Mouse (Mus musculus) forebrain, embryonic 11.5 days (tissue): ENCODE data around the gene Itgae. TPM values are rescaled to one million over a fixed set of nuclear protein-coding genes. Genes with fewer than 3 reads are reported as not detected.

Experiments
- ATAC-seq: fragments of 200-750 bp; cut with Nextera tagmentation; replicated peaks from 2 replicates; pipeline ENCODE4 v1.8.0; 2017; ENCODE audit warnings: moderate TSS enrichment; ENCODE audit not compliant: low FRiP score
- DNase-seq: peaks from one replicate; pipeline ENCODE4 v3.0.0-alpha.2; 2017; ENCODE audit warnings: low spot score
- H3K27ac ChIP-seq: fragments of 300-500 bp; sonication (generic); 2 replicates; pipeline ENCODE4 v1.5.1; 2014; ENCODE audit warnings: low read depth, low read length
- H3K27me3 ChIP-seq: fragments of 300-500 bp; sonication (generic); 2 replicates; pipeline ENCODE4 v1.6.1; 2014; ENCODE audit warnings: mild to moderate bottlenecking, low read length, mixed read lengths; ENCODE audit not compliant: control insufficient read depth, insufficient read depth
- H3K36me3 ChIP-seq: fragments of 300-500 bp; sonication (generic); 2 replicates; pipeline ENCODE4 v1.6.1; 2014; ENCODE audit warnings: mild to moderate bottlenecking, low read length, moderate library complexity, mixed read lengths; ENCODE audit not compliant: control insufficient read depth, insufficient read depth
- H3K4me1 ChIP-seq: fragments of 300-500 bp; sonication (generic); replicated peaks from 2 replicates; pipeline ENCODE4 v1.6.1; 2014; ENCODE audit warnings: low read length, mixed read lengths; ENCODE audit not compliant: control insufficient read depth, insufficient read depth
- H3K4me2 ChIP-seq: fragments of 300-500 bp; sonication (generic); 2 replicates; pipeline ENCODE4 v1.6.1; 2014; ENCODE audit warnings: low read depth, mild to moderate bottlenecking, low read length, moderate library complexity, mixed read lengths; ENCODE audit not compliant: severe bottlenecking
- H3K4me3 ChIP-seq: fragments of 300-500 bp; sonication (generic); 2 replicates; pipeline ENCODE4 v1.5.1; 2014; ENCODE audit warnings: low read depth, low read length
- H3K9ac ChIP-seq: fragments of 300-500 bp; sonication (generic); 2 replicates; pipeline ENCODE4 v1.6.1; 2014; ENCODE audit warnings: low read length
- H3K9me3 ChIP-seq: fragments of 300-500 bp; sonication (generic); 2 replicates; pipeline ENCODE4 v1.6.1; 2016; ENCODE audit warnings: low read length, mixed read lengths; ENCODE audit not compliant: control insufficient read depth
- WGBS: fragments of 180-500 bp; shearing (Covaris S2); extraction: QIAGEN DNeasy Blood & Tissue Kit; methylation state at CpG from one replicate; pipeline ENCODE4 v1.1.7; 2014; 5-methylcytosine and 5-hydroxymethylcytosine counted together
- polyA plus RNA-seq: library from polyadenylated mRNA; unstranded; fragments of >200 nt; fragmentation: Nextera tagmentation; extraction: Ambion mirVana; gene quantifications from 2 replicates; pipeline ENCODE4 v1.2.1, GENCODE M21; 2014

Itgae gene
- polyA plus RNA-seq, 1 experiment from 2014 or later = 0.64 TPM

DNA sequence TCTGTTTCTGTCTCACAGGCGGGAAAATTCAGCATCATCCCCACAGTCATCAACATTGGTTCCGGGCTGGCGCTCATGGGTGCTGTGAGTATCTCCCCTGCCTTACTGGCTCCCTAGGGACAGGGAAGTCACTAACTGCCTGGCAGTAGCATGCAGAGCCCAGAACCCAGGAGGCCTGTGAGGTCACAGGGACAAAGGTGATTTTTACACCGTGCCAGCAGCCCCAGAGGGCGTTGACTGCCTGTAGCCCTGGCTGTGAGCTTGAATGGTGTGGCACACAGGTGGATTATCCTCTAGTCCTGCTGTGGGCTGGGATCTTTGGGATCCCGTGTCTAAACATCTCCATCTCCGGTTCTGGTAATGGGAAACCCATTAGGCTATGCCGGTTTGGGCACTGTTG lies 77.7 kb downstream of the Itgae start:
- ATAC-seq = no peak
- H3K27me3 ChIP-seq = no peaks in the 10 kb centered on the region
- no peak overlapping the region for H3K27ac ChIP-seq
- no peaks in the 10 kb centered on the region for H3K4me1 ChIP-seq
- no peak overlapping the region for H3K9ac ChIP-seq
- H3K36me3 ChIP-seq = no peaks in the 10 kb centered on the region
- H3K9me3 ChIP-seq = no peaks in the 10 kb centered on the region
- H3K4me3 ChIP-seq = no peak overlapping the region
- DNase-seq = no peak
- WGBS = 87% methylated on average over 8 of the region's 8 CpGs
- H3K4me2 ChIP-seq = no peak overlapping the region

DNA sequence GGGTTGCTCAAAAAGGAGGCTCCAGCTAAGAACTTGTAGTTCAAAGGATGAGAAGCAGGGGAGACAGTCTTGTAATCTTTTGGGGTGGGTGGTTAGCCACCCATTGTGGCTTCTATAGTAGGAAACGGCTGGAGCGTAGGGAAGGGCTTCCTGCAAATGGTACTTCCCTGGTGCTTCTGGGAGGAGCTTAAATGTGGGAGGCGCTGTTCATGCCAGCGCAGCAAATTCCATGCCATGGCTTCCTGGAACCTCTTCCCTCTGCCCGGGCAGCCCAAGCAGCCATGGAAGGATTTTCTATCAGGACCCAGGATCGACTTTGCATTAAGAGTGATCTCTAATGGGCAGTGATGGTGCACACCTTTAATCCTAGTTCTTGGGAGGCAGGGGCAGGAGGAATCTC lies 78.2 kb downstream of the Itgae start:
- no peaks in the 10 kb centered on the region for H3K36me3 ChIP-seq
- H3K27me3 ChIP-seq = no peaks in the 10 kb centered on the region
- H3K9me3 ChIP-seq = no peaks in the 10 kb centered on the region
- ATAC-seq (no peak), DNase-seq (no peak)
- no peak overlapping the region for H3K4me2 ChIP-seq
- no peaks in the 10 kb centered on the region for H3K4me1 ChIP-seq
- no peak overlapping the region for H3K9ac ChIP-seq
- H3K27ac ChIP-seq = no peak overlapping the region
- H3K4me3 ChIP-seq = no peak overlapping the region
- WGBS = 74% methylated on average over 6 of the region's 6 CpGs

DNA sequence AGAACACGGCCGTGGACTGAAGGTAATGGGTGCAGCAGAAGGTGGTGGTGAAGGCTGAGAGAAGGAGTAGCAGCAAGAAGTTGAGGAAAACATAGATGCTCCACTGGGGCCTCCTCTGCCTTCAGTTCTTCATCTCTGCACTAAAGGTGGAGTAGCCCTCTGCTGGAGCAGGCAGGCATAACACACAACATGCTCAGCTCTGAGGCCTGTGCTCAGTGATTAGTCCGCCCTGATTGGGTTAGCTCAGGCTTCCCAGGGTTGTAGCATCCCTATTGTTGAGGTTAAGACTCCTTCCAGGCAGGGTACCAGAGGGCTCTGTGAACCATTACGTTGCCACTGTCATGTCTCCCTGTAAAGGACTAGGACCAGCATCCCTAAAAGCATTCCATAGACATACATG lies 78.8 kb downstream of the Itgae start:
- peak; percentile 54; the same call in 1 of the 2 replicates for ATAC-seq

DNA sequence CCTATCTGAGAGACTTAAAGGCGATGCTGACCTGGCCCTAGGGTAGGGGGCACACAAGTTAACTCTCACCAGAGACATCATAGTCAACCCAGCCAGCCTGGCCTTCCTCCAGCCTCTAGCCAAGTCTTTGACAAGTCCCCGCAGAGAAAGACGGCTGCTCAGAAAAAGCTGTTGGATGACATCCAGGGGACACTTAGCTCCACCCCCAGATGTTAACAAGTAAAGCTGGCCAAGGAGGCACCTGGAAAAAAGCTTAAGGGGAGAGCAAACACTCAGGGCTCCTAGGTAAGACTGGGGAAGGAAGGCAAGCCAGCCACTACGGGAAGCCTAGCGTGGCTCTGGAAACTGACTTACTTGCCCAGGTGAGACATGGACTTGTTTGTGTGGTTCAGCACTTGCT lies 81.8 kb downstream of the Itgae start:
- H3K4me3 ChIP-seq = no peak overlapping the region
- H3K27ac ChIP-seq = no peak overlapping the region
- H3K36me3 ChIP-seq = no peaks in the 10 kb centered on the region; the same call in 1 of the 2 replicates
- no peaks in the 10 kb centered on the region for H3K9me3 ChIP-seq
- no peak overlapping the region for H3K9ac ChIP-seq
- H3K4me1 ChIP-seq = peaks cover 6% of the 10 kb centered on the region
- DNase-seq = no peak
- H3K4me2 ChIP-seq = no peak overlapping the region
- no peak for ATAC-seq
- no peaks in the 10 kb centered on the region for H3K27me3 ChIP-seq
- WGBS = 77% methylated on average over 5 of the region's 5 CpGs

More for the DNA sequence above, 78.8 kb downstream of the Itgae start:
- Histone ChIP-seq H3K4me3 (no peak overlapping the region), H3K9ac (no peak overlapping the region), H3K27me3 (no peaks in the 10 kb centered on the region), H3K9me3 (no peaks in the 10 kb centered on the region), H3K27ac (no peak overlapping the region), H3K36me3 (no peaks in the 10 kb centered on the region; the same call in 1 of the 2 replicates), H3K4me2 (no peak overlapping the region), H3K4me1 (no peaks in the 10 kb centered on the region)
- 47% methylated on average over 4 of the region's 4 CpGs for WGBS
- DNase-seq = peak; percentile 76

DNA sequence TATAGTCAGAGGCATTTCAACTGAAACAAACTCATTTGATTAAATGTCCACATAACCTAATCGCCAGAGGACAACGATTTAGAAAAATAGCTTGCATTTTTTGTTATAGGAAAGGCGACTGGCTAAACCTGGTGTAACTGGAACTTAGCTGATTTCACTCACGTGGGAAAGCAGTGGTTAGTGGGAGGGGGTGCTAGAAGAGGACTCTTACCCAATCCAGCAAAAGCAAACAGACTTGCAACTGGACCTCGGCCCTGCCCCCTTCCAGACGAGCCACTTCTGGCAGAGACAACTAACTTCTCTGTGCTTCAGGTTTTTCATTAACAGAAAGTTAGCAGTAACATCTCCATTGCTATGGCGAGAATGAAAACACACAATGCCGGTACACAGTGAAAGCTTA lies 85.2 kb downstream of the Itgae start:
- Histone ChIP-seq H3K36me3 (no peaks in the 10 kb centered on the region; the same call in 1 of the 2 replicates), H3K4me2 (peak overlapping the region; percentile 75), H3K4me1 (peaks cover 9% of the 10 kb centered on the region), H3K9me3 (no peaks in the 10 kb centered on the region), H3K9ac (peak overlapping the region; percentile 90), H3K27ac (no peak overlapping the region), H3K4me3 (peak overlapping the region; percentile 95), H3K27me3 (no peaks in the 10 kb centered on the region)
- ATAC-seq = no peak
- no peak for DNase-seq
- WGBS = 53% methylated on average over 8 of the region's 8 CpGs

DNA sequence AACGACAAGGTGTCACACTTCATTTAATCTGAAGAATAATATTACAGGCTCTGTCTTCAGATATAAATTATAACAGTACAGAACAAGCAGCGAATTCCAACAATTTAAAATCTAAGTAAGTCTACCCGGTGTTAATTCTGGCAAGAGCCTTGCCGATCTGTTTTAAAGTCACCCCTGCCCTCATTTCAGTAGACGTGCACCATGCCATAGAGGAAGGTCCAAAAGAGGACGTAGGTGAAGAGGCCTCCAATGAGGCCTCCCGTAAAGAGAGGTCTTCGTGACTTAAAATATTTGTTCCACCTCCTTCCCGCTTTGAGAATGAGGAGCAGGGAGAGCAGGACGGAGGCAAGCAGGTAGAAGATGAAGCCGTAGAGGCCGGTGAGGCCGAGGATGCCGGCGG lies 85.8 kb downstream of the Itgae start:
- no peak for DNase-seq
- no peak for ATAC-seq

DNA sequence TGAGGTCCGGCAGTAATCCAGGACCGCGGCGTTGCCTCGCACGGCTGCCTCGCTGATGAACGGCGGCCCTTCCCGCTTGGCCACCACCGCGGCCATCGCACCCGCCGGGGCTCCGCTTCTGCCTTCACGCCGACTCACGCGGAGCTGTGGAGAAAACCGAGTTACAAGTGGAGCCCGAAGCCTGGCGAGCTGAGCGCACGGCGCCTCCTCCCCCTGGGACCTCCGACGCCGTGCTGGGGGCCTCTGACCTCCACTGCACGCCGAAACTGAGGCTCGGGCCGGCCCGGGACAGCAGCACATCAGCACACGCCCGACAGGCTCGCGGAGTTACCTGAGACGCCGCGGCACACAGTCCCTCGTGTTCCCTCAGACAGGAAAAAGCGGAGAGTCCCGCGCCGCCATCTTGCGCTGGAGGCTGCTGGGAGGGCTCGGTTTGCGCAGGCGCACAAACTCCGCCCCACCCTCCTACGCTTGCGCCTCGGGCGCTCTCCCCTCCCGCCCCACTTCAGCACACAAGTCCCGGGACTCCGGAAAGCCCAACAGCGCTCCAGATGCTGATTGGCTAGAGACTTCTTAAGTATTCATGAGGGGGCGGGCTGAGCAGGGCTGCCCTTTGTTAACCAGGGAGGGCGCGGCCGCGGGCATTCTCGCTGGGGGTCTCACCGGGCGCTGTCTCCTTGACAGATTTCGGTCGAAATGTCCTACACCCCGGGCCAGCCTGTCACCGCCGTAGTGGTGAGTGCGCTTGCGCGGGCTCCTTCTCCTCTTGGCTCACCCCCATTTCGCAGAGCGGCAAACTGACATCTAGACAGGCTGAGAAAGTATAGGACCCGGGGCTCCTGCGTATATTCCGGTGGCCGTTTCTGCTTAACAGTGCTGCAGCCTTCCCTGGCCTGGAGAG lies 86.5 kb downstream of the Itgae start, which contains the start of the genes Emc6 and Tax1bp3:
TSS of gene Emc6 (minus strand) at position 430 of the 901 bp plus-strand sequence.
TSS of gene Tax1bp3 (plus strand) at position 476 of the 901 bp plus-strand sequence.
- under 1% methylated on average over 78 of the region's 81 CpGs for WGBS
- Histone ChIP-seq H3K4me1 (peaks cover 9% of the 10 kb centered on the region), H3K27me3 (no peaks in the 10 kb centered on the region), H3K36me3 (no peaks in the 10 kb centered on the region; the same call in 1 of the 2 replicates), H3K27ac (peak within 1 kb of the TSS; percentile 72), H3K4me2 (peak within 1 kb of the TSS; percentile 75), H3K4me3 (peak within 1 kb of the TSS; percentile 95), H3K9me3 (no peaks in the 10 kb centered on the region), H3K9ac (peak within 1 kb of the TSS; percentile 90)
- ATAC-seq = peak; percentile 98
- DNase-seq = peak; percentile 99

More for the DNA sequence above, 85.8 kb downstream of the Itgae start:
- H3K4me1 ChIP-seq = peaks cover 9% of the 10 kb centered on the region
- H3K9ac ChIP-seq = peak overlapping the region; percentile 90
- WGBS = 1% methylated on average over 15 of the region's 15 CpGs
- H3K27me3 ChIP-seq = no peaks in the 10 kb centered on the region
- no peaks in the 10 kb centered on the region; the same call in 1 of the 2 replicates for H3K36me3 ChIP-seq
- H3K27ac ChIP-seq = 0 out of 2 replicates have a peak overlapping the region, but pooled peaks have one; percentile 53
- H3K4me3 ChIP-seq = peak overlapping the region; percentile 95
- no peaks in the 10 kb centered on the region for H3K9me3 ChIP-seq
- H3K4me2 ChIP-seq = peak overlapping the region; percentile 75

DNA sequence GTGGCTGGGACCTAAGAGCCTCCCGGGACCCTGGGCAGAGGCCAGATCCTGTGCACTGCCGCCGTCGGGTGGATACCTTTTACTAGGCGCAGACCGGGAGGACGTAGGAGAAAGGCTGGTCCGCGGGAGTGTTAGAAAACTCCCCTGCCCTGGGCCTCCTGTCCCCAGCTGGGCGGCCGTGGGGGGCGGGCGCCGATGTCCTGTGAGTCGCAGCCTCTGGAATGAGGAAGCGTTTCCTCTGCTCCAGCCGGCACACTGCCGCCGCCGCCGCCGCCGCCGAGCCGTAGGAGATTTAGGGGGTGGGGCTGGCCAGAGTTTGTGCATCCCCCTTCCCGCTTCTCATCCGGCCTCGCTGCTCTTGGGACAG lies 87.1 kb downstream of the Itgae start:
- peaks cover 9% of the 10 kb centered on the region for H3K4me1 ChIP-seq
- H3K27ac ChIP-seq = peak overlapping the region; percentile 72
- no peaks in the 10 kb centered on the region for H3K27me3 ChIP-seq
- peak overlapping the region; percentile 82 for H3K9ac ChIP-seq
- peak overlapping the region; percentile 70 for H3K4me2 ChIP-seq
- H3K4me3 ChIP-seq = peak overlapping the region; percentile 95
- no peaks in the 10 kb centered on the region; the same call in 1 of the 2 replicates for H3K36me3 ChIP-seq
- ATAC-seq (peak; percentile 56; the same call in 1 of the 2 replicates), DNase-seq (peak; percentile 85)
- H3K9me3 ChIP-seq = no peaks in the 10 kb centered on the region
- WGBS = under 1% methylated on average over 28 of the region's 28 CpGs
